Mouse (Mus musculus) frontal cortex, postnatal 10 days (tissue): ENCODE measurements around the gene Ascl4.
A peak's percentile ranks its signal among the peaks of the same experiment; 100 is the strongest.

Experiments used
- DNase-seq, 2 experiments: peaks; one replicate each; pipeline ENCODE4 v3.0.0; 2022; ENCODE audit warnings: low spot score in 2 of 2, mixed read lengths in 1 of 2

Gene Ascl4

GRCm38 (mm10) chr10:85927676-85928445 lies at the start of gene Ascl4:
Ascl4 (plus strand) TSS chr10:85927681.
- DNase-seq, result no peak

- DNase-seq, result no peak
Observed at GRCm38 (mm10) chr10:85879886-85880486, 47.5 kb upstream of the Ascl4 start.

GRCm38 (mm10) chr10:85916498-85917309 lies 10.8 kb upstream of the Ascl4 start, which contains the start of gene Prdm4:
Prdm4 (minus strand) TSS chr10:85917142.
- peak; percentile 96 to 97 for DNase-seq

GRCm38 (mm10) chr10:85928499-85929207 lies 1.2 kb downstream of the Ascl4 start:
- DNase-seq, result peak; percentile 51 to 72

GRCm38 (mm10) chr10:85929208-85929591 lies 1.7 kb downstream of the Ascl4 start:
- no peak for DNase-seq

- no peak for DNase-seq
Observed at GRCm38 (mm10) chr10:85929962-85930361, 2.5 kb downstream of the Ascl4 start.

GRCm38 (mm10) chr10:85936280-85936965 lies 8.9 kb downstream of the Ascl4 start:
- DNase-seq, result no peak

GRCm38 (mm10) chr10:85948483-85949196 lies 21.2 kb downstream of the Ascl4 start:
- no peak for DNase-seq

GRCm38 (mm10) chr10:85951765-85952443 lies 24.4 kb downstream of the Ascl4 start:
- no peak for DNase-seq

GRCm38 (mm10) chr10:85953401-85953800 lies 25.9 kb downstream of the Ascl4 start:
- DNase-seq, result no peak

- no peak for DNase-seq
Observed at GRCm38 (mm10) chr10:85954429-85954828, 26.9 kb downstream of the Ascl4 start.

GRCm38 (mm10) chr10:85956871-85957419 lies 29.5 kb downstream of the Ascl4 start:
- no peak for DNase-seq

- peak; percentile 91 to 97 for DNase-seq
Observed at GRCm38 (mm10) chr10:85957464-85957950, 30.0 kb downstream of the Ascl4 start, which contains the start of gene Rtcb. Rtcb (minus strand) TSS chr10:85957823.

GRCm38 (mm10) chr10:85962897-85963296 lies 35.4 kb downstream of the Ascl4 start:
- DNase-seq, result no peak

GRCm38 (mm10) chr10:85964316-85964715 lies 36.8 kb downstream of the Ascl4 start:
- no peak for DNase-seq

GRCm38 (mm10) chr10:85966476-85966875 lies 39.0 kb downstream of the Ascl4 start:
- DNase-seq, result no peak

- no peak for DNase-seq
Observed at GRCm38 (mm10) chr10:85967411-85968156, 40.1 kb downstream of the Ascl4 start.

- peak; percentile 61 to 84 for DNase-seq
Observed at GRCm38 (mm10) chr10:85968157-85968634, 40.7 kb downstream of the Ascl4 start.
